Mouse (Mus musculus) left cerebral cortex, postnatal 10 days (tissue): ENCODE measurements around the gene Sstr3. TPM values are rescaled to one million over a fixed set of nuclear protein-coding genes. Genes with fewer than 3 reads are reported as not detected.
A peak's percentile ranks its signal among the peaks of the same experiment; 100 is the strongest.

ENCODE experiments used
- DNase-seq, 2 experiments: peaks; one replicate each; pipeline ENCODE4 v3.0.0; 2021 to 2022; ENCODE audit warnings: low spot score in 2 of 2, mixed read lengths in 1 of 2; ENCODE audit errors: extremely low spot score in 1 of 2
- intact Hi-C: fragments of 180-260 bp; cut with DNase I; formaldehyde crosslinking; loops from one replicate; pipeline ENCODE4 v1.15.1; 2025
- total RNA-seq, 2 experiments: library from RNA; stranded (reverse); gene quantifications; 2 replicates each; pipeline ENCODE4 v1.2.3; 2021

Sstr3 gene
- total RNA-seq, 2 experiments from 2014 or later, result 12.9 to 14.4 TPM

- intact Hi-C loops, result no loop called here
These were observed 8.6 kb downstream of the Sstr3 start for GRCm38 (mm10) chr15:78535723-78536421.

GRCm38 (mm10) chr15:78533346-78533835, 11.1 kb downstream of the Sstr3 start:
- no peak for DNase-seq
- intact Hi-C loops, result loop anchor here (5.0 kb wide), 2 partner anchors 86 to 356 kb away; no protein-coding TSS in a partner anchor

More at GRCm38 (mm10) chr15:78535723-78536421, 8.6 kb downstream of the Sstr3 start:
- DNase-seq, result no peak

- no peak for DNase-seq
- intact Hi-C loops, result loop anchor here (5.0 kb wide), 2 partner anchors 85 to 355 kb away; no protein-coding TSS in a partner anchor
These were observed 11.7 kb downstream of the Sstr3 start for GRCm38 (mm10) chr15:78532566-78533345.

- intact Hi-C loops, result loop anchor here (5.0 kb wide), 2 partner anchors 85 to 355 kb away; no protein-coding TSS in a partner anchor
- peak; percentile 97 to 100 for DNase-seq
These were observed 12.5 kb downstream of the Sstr3 start for GRCm38 (mm10) chr15:78531901-78532469.

- intact Hi-C loops, result loop anchor here (5.0 kb wide), 2 partner anchors 84 to 354 kb away; no protein-coding TSS in a partner anchor
- no peak for DNase-seq
These were observed 13.1 kb downstream of the Sstr3 start for GRCm38 (mm10) chr15:78531451-78531720.

GRCm38 (mm10) chr15:78530671-78531450, 13.6 kb downstream of the Sstr3 start, which contains the start of gene C1qtnf6:
TSS of gene C1qtnf6 (minus strand) at chr15:78531416.
- DNase-seq, result peak in 1 of 2 experiments; percentile 72
- intact Hi-C loops, result loop anchor here (5.0 kb wide), 2 partner anchors 84 to 354 kb away; no protein-coding TSS in a partner anchor

- DNase-seq, result no peak
- intact Hi-C loops, result loop anchor here (5.0 kb wide), 2 partner anchors 83 to 353 kb away; no protein-coding TSS in a partner anchor
These were observed 14.3 kb downstream of the Sstr3 start for GRCm38 (mm10) chr15:78530141-78530540.

- intact Hi-C loops, result no loop called here
- DNase-seq, result peak in 1 of 2 experiments; percentile 84
These were observed 15.0 kb downstream of the Sstr3 start for GRCm38 (mm10) chr15:78529428-78529990.

GRCm38 (mm10) chr15:78528726-78529411, 15.6 kb downstream of the Sstr3 start:
- no peak for DNase-seq
- intact Hi-C loops, result no loop called here

- peak in 1 of 2 experiments; percentile 70 for DNase-seq
These were observed 16.5 kb downstream of the Sstr3 start for GRCm38 (mm10) chr15:78527973-78528372.

GRCm38 (mm10) chr15:78524163-78524562, 20.3 kb downstream of the Sstr3 start:
- DNase-seq, result no peak
- intact Hi-C loops, result no loop called here

More at GRCm38 (mm10) chr15:78527973-78528372, 16.5 kb downstream of the Sstr3 start:
- intact Hi-C loops, result no loop called here

GRCm38 (mm10) chr15:78521892-78522291, 22.6 kb downstream of the Sstr3 start:
- intact Hi-C loops, result no loop called here
- DNase-seq, result no peak

GRCm38 (mm10) chr15:78521331-78521730, 23.2 kb downstream of the Sstr3 start:
- DNase-seq, result no peak
- intact Hi-C loops, result no loop called here

- no peak for DNase-seq
These were observed 24.3 kb downstream of the Sstr3 start for GRCm38 (mm10) chr15:78520112-78520715.

GRCm38 (mm10) chr15:78518221-78518620, 26.3 kb downstream of the Sstr3 start:
- DNase-seq, result no peak
- intact Hi-C loops, result no loop called here

More at GRCm38 (mm10) chr15:78520112-78520715, 24.3 kb downstream of the Sstr3 start:
- intact Hi-C loops, result no loop called here

- no peak for DNase-seq
- intact Hi-C loops, result no loop called here
These were observed 28.7 kb downstream of the Sstr3 start for GRCm38 (mm10) chr15:78515759-78516158.
